Mouse (Mus musculus): Measurements from ENCODE around the gene Hoxa1. TPM values are rescaled to one million over a fixed set of nuclear protein-coding genes. Genes with fewer than 3 reads are reported as not detected.

Hoxa1 gene
- polyA plus RNA-seq, 1 experiment from 2014 or later: 1.8 TPM

- H3K27ac ChIP-seq (ENCODE audit: low read depth, low read length): peak overlapping the region; percentile 88
- no peaks in the 10 kb centered on the region for H3K9me3 ChIP-seq (ENCODE audit: control insufficient read depth, low read length)
- no peaks in the 10 kb centered on the region for H3K4me1 ChIP-seq (ENCODE audit: control insufficient read depth, insufficient read depth, low read depth, low read length)
- H3K4me2 ChIP-seq (ENCODE audit: low read length): peak overlapping the region; percentile 48
- no peaks in the 10 kb centered on the region for H3K36me3 ChIP-seq (ENCODE audit: control insufficient read depth, insufficient read depth, low read length)
- no peak for ATAC-seq
- peak overlapping the region; percentile 68 for H3K9ac ChIP-seq (ENCODE audit: low read depth, low read length)
- H3K4me3 ChIP-seq (ENCODE audit: low read length): peak overlapping the region; percentile 48
- WGBS: 5% methylated on average over 22 of the region's 22 CpGs
- H3K27me3 ChIP-seq (replicated peaks; ENCODE audit: control insufficient read depth, insufficient read depth, low read length): peaks cover 40% of the 10 kb centered on the region
Observed at GRCm38 (mm10) chr6:52202362-52203120, 44.4 kb upstream of the Hoxa1 start.

- 25% methylated on average over 1 of the region's 1 CpGs for WGBS
- H3K36me3 ChIP-seq (ENCODE audit: control insufficient read depth, insufficient read depth, low read length): no peaks in the 10 kb centered on the region
- H3K4me3 ChIP-seq (ENCODE audit: low read length): no peak overlapping the region
- no peaks in the 10 kb centered on the region; the same call in 1 of the 2 replicates for H3K4me1 ChIP-seq (ENCODE audit: control insufficient read depth, insufficient read depth, low read depth, low read length)
- peak overlapping the region; percentile 42 for H3K4me2 ChIP-seq (ENCODE audit: low read length)
- no peak for ATAC-seq
- H3K9ac ChIP-seq (ENCODE audit: low read depth, low read length): no peak overlapping the region
- no peaks in the 10 kb centered on the region for H3K9me3 ChIP-seq (ENCODE audit: control insufficient read depth, low read length)
- peak overlapping the region; percentile 3 for H3K27ac ChIP-seq (ENCODE audit: low read depth, low read length)
- peaks cover 41% of the 10 kb centered on the region for H3K27me3 ChIP-seq (replicated peaks; ENCODE audit: control insufficient read depth, insufficient read depth, low read length)
Observed at GRCm38 (mm10) chr6:52201269-52201668, 43.2 kb upstream of the Hoxa1 start.

GRCm38 (mm10) chr6:52200751-52201250 is 42.7 kb upstream of the Hoxa1 start:
- ATAC-seq: no peak
- H3K36me3 ChIP-seq (ENCODE audit: control insufficient read depth, insufficient read depth, low read length): no peaks in the 10 kb centered on the region
- no peak overlapping the region for H3K9ac ChIP-seq (ENCODE audit: low read depth, low read length)
- peaks cover 45% of the 10 kb centered on the region for H3K27me3 ChIP-seq (replicated peaks; ENCODE audit: control insufficient read depth, insufficient read depth, low read length)
- no peaks in the 10 kb centered on the region for H3K9me3 ChIP-seq (ENCODE audit: control insufficient read depth, low read length)
- H3K4me1 ChIP-seq (ENCODE audit: control insufficient read depth, insufficient read depth, low read depth, low read length): no peaks in the 10 kb centered on the region; the same call in 1 of the 2 replicates
- 16% methylated on average over 10 of the region's 10 CpGs for whole genome bisulfite sequencing
- 0 out of 2 replicates have a peak overlapping the region, but pooled peaks have one; percentile 5 for H3K4me3 ChIP-seq (ENCODE audit: low read length)
- H3K27ac ChIP-seq (ENCODE audit: low read depth, low read length): peak overlapping the region; percentile 3
- peak overlapping the region; percentile 42 for H3K4me2 ChIP-seq (ENCODE audit: low read length)

- 12% methylated on average over 30 of the region's 30 CpGs for WGBS
- Histone ChIP-seq H3K27me3 (replicated peaks; ENCODE audit: control insufficient read depth, insufficient read depth, low read length) (peaks cover 47% of the 10 kb centered on the region), H3K4me1 (ENCODE audit: control insufficient read depth, insufficient read depth, low read depth, low read length) (no peaks in the 10 kb centered on the region; the same call in 1 of the 2 replicates), H3K36me3 (ENCODE audit: control insufficient read depth, insufficient read depth, low read length) (no peaks in the 10 kb centered on the region), H3K9ac (ENCODE audit: low read depth, low read length) (no peak overlapping the region), H3K27ac (ENCODE audit: low read depth, low read length) (peak overlapping the region; percentile 30), H3K4me2 (ENCODE audit: low read length) (peak overlapping the region; percentile 42), H3K4me3 (ENCODE audit: low read length) (peak overlapping the region; percentile 16; the same call in 1 of the 2 replicates), H3K9me3 (ENCODE audit: control insufficient read depth, low read length) (no peaks in the 10 kb centered on the region)
- ATAC-seq: no peak
Observed at GRCm38 (mm10) chr6:52200073-52200750, 42.1 kb upstream of the Hoxa1 start.

GRCm38 (mm10) chr6:52197271-52197670 is 39.2 kb upstream of the Hoxa1 start:
- no peaks in the 10 kb centered on the region for H3K9me3 ChIP-seq (ENCODE audit: control insufficient read depth, low read length)
- 2% methylated on average over 10 of the region's 10 CpGs for WGBS
- H3K36me3 ChIP-seq (ENCODE audit: control insufficient read depth, insufficient read depth, low read length): no peaks in the 10 kb centered on the region
- no peak overlapping the region for H3K9ac ChIP-seq (ENCODE audit: low read depth, low read length)
- peak overlapping the region; percentile 70 for H3K27ac ChIP-seq (ENCODE audit: low read depth, low read length)
- H3K4me3 ChIP-seq (ENCODE audit: low read length): no peak overlapping the region
- no peak for ATAC-seq
- H3K4me1 ChIP-seq (ENCODE audit: control insufficient read depth, insufficient read depth, low read depth, low read length): no peaks in the 10 kb centered on the region; the same call in 1 of the 2 replicates
- peak overlapping the region; percentile 35 for H3K4me2 ChIP-seq (ENCODE audit: low read length)
- peaks cover 57% of the 10 kb centered on the region for H3K27me3 ChIP-seq (replicated peaks; ENCODE audit: control insufficient read depth, insufficient read depth, low read length)

- Histone ChIP-seq H3K9me3 (ENCODE audit: control insufficient read depth, low read length) (no peaks in the 10 kb centered on the region), H3K27me3 (replicated peaks; ENCODE audit: control insufficient read depth, insufficient read depth, low read length) (peaks cover 57% of the 10 kb centered on the region), H3K4me3 (ENCODE audit: low read length) (no peak overlapping the region), H3K9ac (ENCODE audit: low read depth, low read length) (no peak overlapping the region), H3K27ac (ENCODE audit: low read depth, low read length) (peak overlapping the region; percentile 20), H3K4me2 (ENCODE audit: low read length) (peak overlapping the region; percentile 35), H3K36me3 (ENCODE audit: control insufficient read depth, insufficient read depth, low read length) (no peaks in the 10 kb centered on the region), H3K4me1 (ENCODE audit: control insufficient read depth, insufficient read depth, low read depth, low read length) (no peaks in the 10 kb centered on the region; the same call in 1 of the 2 replicates)
- WGBS: 9% methylated on average over 9 of the region's 9 CpGs
- no peak for ATAC-seq
Observed at GRCm38 (mm10) chr6:52196811-52197210, 38.7 kb upstream of the Hoxa1 start.

- Histone ChIP-seq H3K4me3 (ENCODE audit: low read length) (peak overlapping the region; percentile 4; the same call in 1 of the 2 replicates), H3K4me1 (ENCODE audit: control insufficient read depth, insufficient read depth, low read depth, low read length) (no peaks in the 10 kb centered on the region; the same call in none of the 2 replicates), H3K9ac (ENCODE audit: low read depth, low read length) (no peak overlapping the region; the same call in 1 of the 2 replicates), H3K4me2 (ENCODE audit: low read length) (peak overlapping the region; percentile 18), H3K36me3 (ENCODE audit: control insufficient read depth, insufficient read depth, low read length) (no peaks in the 10 kb centered on the region), H3K9me3 (ENCODE audit: control insufficient read depth, low read length) (no peaks in the 10 kb centered on the region), H3K27ac (ENCODE audit: low read depth, low read length) (peak overlapping the region; percentile 44), H3K27me3 (replicated peaks; ENCODE audit: control insufficient read depth, insufficient read depth, low read length) (peaks cover 49% of the 10 kb centered on the region)
- ATAC-seq: no peak
- WGBS: 7% methylated on average over 10 of the region's 10 CpGs
Observed at GRCm38 (mm10) chr6:52194690-52195089, 36.6 kb upstream of the Hoxa1 start.

- H3K27ac ChIP-seq (ENCODE audit: low read depth, low read length): peak overlapping the region; percentile 79
- H3K27me3 ChIP-seq (replicated peaks; ENCODE audit: control insufficient read depth, insufficient read depth, low read length): peaks cover 45% of the 10 kb centered on the region
- H3K4me2 ChIP-seq (ENCODE audit: low read length): peak overlapping the region; percentile 67
- no peaks in the 10 kb centered on the region for H3K36me3 ChIP-seq (ENCODE audit: control insufficient read depth, insufficient read depth, low read length)
- peak overlapping the region; percentile 52 for H3K4me3 ChIP-seq (ENCODE audit: low read length)
- 2% methylated on average over 45 of the region's 55 CpGs for WGBS
- peak overlapping the region; percentile 61 for H3K9ac ChIP-seq (ENCODE audit: low read depth, low read length)
- no peaks in the 10 kb centered on the region; the same call in none of the 2 replicates for H3K4me1 ChIP-seq (ENCODE audit: control insufficient read depth, insufficient read depth, low read depth, low read length)
- no peaks in the 10 kb centered on the region for H3K9me3 ChIP-seq (ENCODE audit: control insufficient read depth, low read length)
- peak; percentile 74 for ATAC-seq
Observed at GRCm38 (mm10) chr6:52191860-52192550, 33.9 kb upstream of the Hoxa1 start.

Data from hindbrain, embryonic 16.5 days (tissue).